Mouse (Mus musculus) monocyte, adult 59 days (primary cell): ENCODE data around the gene Mep1a. TPM values are rescaled to one million over a fixed set of nuclear protein-coding genes. Genes with fewer than 3 reads are reported as not detected.

Source experiments
- total RNA-seq, 2 experiments: library from RNA; stranded (reverse); gene quantifications; one replicate each; pipeline ENCODE4 v1.2.4; 2023

Mep1a gene
- not detected for total RNA-seq

DNA sequence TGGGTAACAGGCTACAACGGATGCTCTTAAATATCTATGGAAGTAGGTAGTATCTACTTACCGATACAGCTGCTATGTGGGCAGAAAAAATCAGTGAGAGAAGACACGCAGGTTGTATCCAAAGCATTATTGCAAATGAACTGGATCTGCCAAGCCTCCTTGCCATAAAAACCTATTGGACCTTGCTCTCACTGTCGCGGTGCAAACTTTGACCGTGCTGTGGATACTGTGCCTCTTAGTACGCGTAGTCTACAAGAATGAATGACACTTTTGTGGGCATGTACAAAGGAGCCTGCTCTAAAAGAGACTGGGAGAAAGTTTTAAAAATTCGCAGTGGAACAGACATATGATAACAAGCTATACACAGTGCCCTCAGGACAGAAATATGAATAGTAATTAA is at the start of gene Mep1a:
Gene Mep1a (minus strand): TSS at position 221 of the 400 bp plus-strand sequence.

GRCm38 (mm10) chr17:43543539-43543938 is 40.9 kb upstream of the Mep1a start, which contains the start of gene Ankrd66:
Ankrd66 (minus strand) TSS chr17:43543639.

Other genes with a start within 250 kb of the Mep1a start
- not detected for gene Adgrf1, start 232.5 kb downstream of the Mep1a start, total RNA-seq
- under 1 TPM in 1 of 2 experiments, not detected in 1; 0.45 TPM for gene Adgrf5, start 142.4 kb downstream of the Mep1a start, total RNA-seq
- 1 to 10 TPM in 1 of 2 experiments, under 1 TPM in 1; 0.67 to 2.6 TPM for gene Ankrd66, start 40.8 kb upstream of the Mep1a start, total RNA-seq
- gene Pla2g7, start 65.3 kb upstream of the Mep1a start, total RNA-seq = 100 to 1,000 TPM; 217 to 270 TPM
- gene Tdrd6, start 127.5 kb upstream of the Mep1a start, total RNA-seq = not detected
- 1 to 10 TPM; 8.7 to 9.6 TPM for gene Slc25a27, start 164.4 kb upstream of the Mep1a start, total RNA-seq
- gene Cyp39a1, start 164.6 kb upstream of the Mep1a start, total RNA-seq = 10 to 100 TPM in 1 of 2 experiments, 1 to 10 TPM in 1; 8.7 to 10.9 TPM